Mouse (Mus musculus): Measurements from ENCODE around the gene Mlxipl. TPM values are rescaled to one million over a fixed set of nuclear protein-coding genes. Genes with fewer than 3 reads are reported as not detected.
"Not testable (repeated sequence)": the region's sequence is repeated elsewhere in the genome, so short reads cannot be mapped to it uniquely, and the experiment has no call there.

Gene Mlxipl
- 2.2 and 2.4 TPM in 2 replicates for polyA plus RNA-seq (2015; fragmentation: Nextera tagmentation; extraction: Ambion mirVana)

DNA sequence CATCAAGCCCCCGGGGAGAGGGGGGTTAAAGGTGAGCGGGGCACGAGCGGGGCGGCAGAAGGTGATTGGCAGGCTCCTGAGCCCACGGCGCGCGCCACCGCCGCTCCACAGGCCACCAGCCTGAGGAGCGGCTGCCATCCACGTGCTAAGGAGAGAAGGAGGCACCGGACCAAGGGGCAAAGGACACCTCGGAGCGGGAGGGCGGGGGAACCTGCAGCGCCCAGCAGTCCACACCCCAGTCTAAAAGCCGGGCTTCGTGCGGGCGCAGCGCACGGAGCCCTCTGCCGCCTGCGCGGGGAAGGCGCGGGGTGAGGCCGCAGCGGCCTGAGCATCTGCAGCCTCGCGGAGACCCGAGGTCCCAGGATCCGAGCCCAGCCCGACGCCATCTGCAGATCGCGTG, at the start of gene Mlxipl:
Gene Mlxipl (plus strand): TSS at position 238 of the 400 bp plus-strand sequence.
- no peak within 1 kb of the TSS for H3K9ac ChIP-seq (ENCODE audit: low read length)
- H3K36me3 ChIP-seq (ENCODE audit: control insufficient read depth, insufficient read depth): no peaks in the 10 kb centered on the region
- peak within 1 kb of the TSS; percentile 42; the same call in 1 of the 2 replicates for H3K4me2 ChIP-seq (ENCODE audit: low read depth, low read length)
- peaks cover 45% of the 10 kb centered on the region for H3K27me3 ChIP-seq (ENCODE audit: control insufficient read depth, insufficient read depth, low read length)
- no peaks in the 10 kb centered on the region for H3K4me1 ChIP-seq (ENCODE audit: control insufficient read depth, insufficient read depth, low read length)
- WGBS: 2% methylated on average over 39 of the region's 39 CpGs
- no peak within 1 kb of the TSS; the same call in 1 of the 2 replicates for H3K4me3 ChIP-seq (ENCODE audit: low read length)
- H3K27ac ChIP-seq (ENCODE audit: low read length): no peak within 1 kb of the TSS
- ATAC-seq (replicated peaks; ENCODE audit: extremely low read depth, insufficient read depth, low FRiP score): no peak
- H3K9me3 ChIP-seq (replicated peaks; ENCODE audit: control insufficient read depth, low read length): no peaks in the 10 kb centered on the region

GRCm38 (mm10) chr5:135040059-135040458, 49.6 kb upstream of the Mlxipl start:
- WGBS: 37% methylated on average over 6 of the region's 6 CpGs
- Histone ChIP-seq H3K9ac (ENCODE audit: low read length) (no peak overlapping the region), H3K27ac (ENCODE audit: low read length) (no peak overlapping the region), H3K36me3 (ENCODE audit: control insufficient read depth, insufficient read depth) (peaks cover 10% of the 10 kb centered on the region), H3K4me2 (ENCODE audit: low read depth, low read length) (no peak overlapping the region), H3K9me3 (replicated peaks; ENCODE audit: control insufficient read depth, low read length) (no peaks in the 10 kb centered on the region), H3K4me3 (ENCODE audit: low read length) (no peak overlapping the region), H3K4me1 (ENCODE audit: control insufficient read depth, insufficient read depth, low read length) (no peaks in the 10 kb centered on the region), H3K27me3 (ENCODE audit: control insufficient read depth, insufficient read depth, low read length) (no peaks in the 10 kb centered on the region)
- no peak; the same call in 1 of the 2 replicates for ATAC-seq (replicated peaks; ENCODE audit: extremely low read depth, insufficient read depth, low FRiP score)

GRCm38 (mm10) chr5:135040777-135041176, 48.9 kb upstream of the Mlxipl start:
- Histone ChIP-seq H3K9ac (ENCODE audit: low read length) (no peak overlapping the region), H3K36me3 (ENCODE audit: control insufficient read depth, insufficient read depth) (peaks cover 16% of the 10 kb centered on the region), H3K4me2 (ENCODE audit: low read depth, low read length) (no peak overlapping the region), H3K4me3 (ENCODE audit: low read length) (no peak overlapping the region), H3K27ac (ENCODE audit: low read length) (no peak overlapping the region), H3K9me3 (replicated peaks; ENCODE audit: control insufficient read depth, low read length) (no peaks in the 10 kb centered on the region), H3K27me3 (ENCODE audit: control insufficient read depth, insufficient read depth, low read length) (no peaks in the 10 kb centered on the region), H3K4me1 (ENCODE audit: control insufficient read depth, insufficient read depth, low read length) (no peaks in the 10 kb centered on the region)
- 36% methylated on average over 11 of the region's 11 CpGs for WGBS
- no peak for ATAC-seq (replicated peaks; ENCODE audit: extremely low read depth, insufficient read depth, low FRiP score)

GRCm38 (mm10) chr5:135042105-135042788, 47.4 kb upstream of the Mlxipl start:
- H3K4me1 ChIP-seq (ENCODE audit: control insufficient read depth, insufficient read depth, low read length): no peaks in the 10 kb centered on the region
- H3K27me3 ChIP-seq (ENCODE audit: control insufficient read depth, insufficient read depth, low read length): no peaks in the 10 kb centered on the region
- WGBS: 55% methylated on average over 21 of the region's 21 CpGs
- no peak overlapping the region for H3K27ac ChIP-seq (ENCODE audit: low read length)
- no peak overlapping the region for H3K9ac ChIP-seq (ENCODE audit: low read length)
- ATAC-seq (replicated peaks; ENCODE audit: extremely low read depth, insufficient read depth, low FRiP score): no peak
- peaks cover 16% of the 10 kb centered on the region for H3K36me3 ChIP-seq (ENCODE audit: control insufficient read depth, insufficient read depth)
- H3K4me3 ChIP-seq (ENCODE audit: low read length): no peak overlapping the region
- H3K9me3 ChIP-seq (replicated peaks; ENCODE audit: control insufficient read depth, low read length): no peaks in the 10 kb centered on the region
- H3K4me2 ChIP-seq (ENCODE audit: low read depth, low read length): no peak overlapping the region

DNA sequence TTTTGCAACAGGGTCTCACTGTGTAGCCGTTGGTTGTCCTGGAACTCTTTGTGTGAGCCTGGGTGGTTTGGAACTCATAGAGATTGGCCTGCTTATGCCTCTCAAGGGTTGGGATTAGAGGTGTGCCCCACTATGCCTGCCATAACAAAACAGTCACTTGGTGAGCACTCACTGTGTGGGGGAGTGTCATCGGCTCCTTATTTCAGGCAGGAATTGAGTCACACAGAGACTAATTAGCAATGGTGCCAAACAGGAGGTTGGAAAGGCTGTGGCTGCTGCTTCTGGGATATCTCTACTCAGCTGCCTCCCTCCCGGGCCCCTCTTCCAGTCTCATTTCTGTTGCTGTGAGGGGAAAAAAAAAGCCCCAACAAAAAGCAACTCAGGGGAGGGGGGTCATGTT, 45.1 kb upstream of the Mlxipl start:
- WGBS: 86% methylated on average over 3 of the region's 3 CpGs

DNA sequence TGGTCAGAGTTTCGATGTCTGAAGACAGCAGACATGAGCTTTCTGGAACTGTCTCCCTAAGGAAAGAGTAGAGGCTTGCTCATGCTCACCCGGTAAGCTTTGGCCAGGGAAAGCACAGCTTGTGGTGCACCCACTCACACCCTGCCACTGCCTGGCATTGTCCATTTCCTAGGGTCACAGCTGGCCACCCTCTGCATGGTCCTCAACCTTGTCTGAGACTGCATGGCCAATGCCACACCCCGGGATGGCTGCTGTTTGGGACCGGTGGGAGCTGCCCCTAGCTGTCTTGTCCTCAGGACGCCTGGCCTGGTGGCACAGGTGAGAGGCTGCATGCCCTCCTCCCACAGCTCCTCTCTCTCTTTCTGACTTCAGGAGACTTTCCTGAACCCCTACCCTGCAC, 41.2 kb upstream of the Mlxipl start:
- no peak overlapping the region for H3K4me3 ChIP-seq (ENCODE audit: low read length)
- no peaks in the 10 kb centered on the region for H3K27me3 ChIP-seq (ENCODE audit: control insufficient read depth, insufficient read depth, low read length)
- no peaks in the 10 kb centered on the region for H3K4me1 ChIP-seq (ENCODE audit: control insufficient read depth, insufficient read depth, low read length)
- no peak for ATAC-seq (replicated peaks; ENCODE audit: extremely low read depth, insufficient read depth, low FRiP score)
- no peak overlapping the region for H3K27ac ChIP-seq (ENCODE audit: low read length)
- H3K36me3 ChIP-seq (ENCODE audit: control insufficient read depth, insufficient read depth): peaks cover 18% of the 10 kb centered on the region
- H3K9me3 ChIP-seq (replicated peaks; ENCODE audit: control insufficient read depth, low read length): no peaks in the 10 kb centered on the region
- 92% methylated on average over 5 of the region's 5 CpGs for WGBS
- H3K4me2 ChIP-seq (ENCODE audit: low read depth, low read length): no peak overlapping the region
- H3K9ac ChIP-seq (ENCODE audit: low read length): no peak overlapping the region

More for the DNA sequence above, 45.1 kb upstream of the Mlxipl start:
- ATAC-seq (replicated peaks; ENCODE audit: extremely low read depth, insufficient read depth, low FRiP score): no peak
- Histone ChIP-seq H3K4me2 (ENCODE audit: low read depth, low read length) (no peak overlapping the region), H3K4me3 (ENCODE audit: low read length) (no peak overlapping the region), H3K9ac (ENCODE audit: low read length) (no peak overlapping the region), H3K36me3 (ENCODE audit: control insufficient read depth, insufficient read depth) (peaks cover 17% of the 10 kb centered on the region), H3K9me3 (replicated peaks; ENCODE audit: control insufficient read depth, low read length) (no peaks in the 10 kb centered on the region), H3K4me1 (ENCODE audit: control insufficient read depth, insufficient read depth, low read length) (no peaks in the 10 kb centered on the region), H3K27me3 (ENCODE audit: control insufficient read depth, insufficient read depth, low read length) (no peaks in the 10 kb centered on the region), H3K27ac (ENCODE audit: low read length) (no peak overlapping the region)

DNA sequence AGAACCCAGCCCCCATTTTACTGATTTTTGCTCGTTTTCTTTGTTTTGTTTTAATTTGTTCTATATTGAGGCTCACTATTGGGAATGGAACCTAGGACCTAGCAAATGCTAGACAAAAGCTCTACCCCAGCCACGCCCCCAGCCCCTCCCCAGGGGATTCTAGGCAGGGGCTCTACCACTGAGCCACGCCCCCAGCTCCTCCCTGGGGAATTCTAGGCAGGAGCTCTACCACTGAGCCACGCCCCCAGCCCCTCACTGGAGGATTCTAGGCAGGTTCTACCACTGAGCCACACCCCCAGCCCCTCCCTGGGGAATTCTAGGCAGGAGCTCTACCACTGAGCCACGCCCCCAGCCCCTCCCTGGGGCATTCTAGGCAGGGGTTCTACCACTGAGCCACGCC, 40.4 kb upstream of the Mlxipl start:
- H3K4me2 ChIP-seq (ENCODE audit: low read depth, low read length); H3K4me1 ChIP-seq (ENCODE audit: control insufficient read depth, insufficient read depth, low read length); ATAC-seq (replicated peaks; ENCODE audit: extremely low read depth, insufficient read depth, low FRiP score); H3K9ac ChIP-seq (ENCODE audit: low read length); H3K27me3 ChIP-seq (ENCODE audit: control insufficient read depth, insufficient read depth, low read length); H3K27ac ChIP-seq (ENCODE audit: low read length); H3K4me3 ChIP-seq (ENCODE audit: low read length); H3K9me3 ChIP-seq (replicated peaks; ENCODE audit: control insufficient read depth, low read length): not testable (repeated sequence)
- peaks cover 19% of the 10 kb centered on the region for H3K36me3 ChIP-seq (ENCODE audit: control insufficient read depth, insufficient read depth)
- WGBS: 93% methylated on average over 6 of the region's 6 CpGs

GRCm38 (mm10) chr5:135053356-135053755, 36.3 kb upstream of the Mlxipl start:
- Histone ChIP-seq H3K4me2 (ENCODE audit: low read depth, low read length) (no peak overlapping the region), H3K27me3 (ENCODE audit: control insufficient read depth, insufficient read depth, low read length) (no peaks in the 10 kb centered on the region), H3K9ac (ENCODE audit: low read length) (no peak overlapping the region), H3K4me1 (ENCODE audit: control insufficient read depth, insufficient read depth, low read length) (no peaks in the 10 kb centered on the region), H3K4me3 (ENCODE audit: low read length) (no peak overlapping the region), H3K9me3 (replicated peaks; ENCODE audit: control insufficient read depth, low read length) (no peaks in the 10 kb centered on the region), H3K27ac (ENCODE audit: low read length) (no peak overlapping the region), H3K36me3 (ENCODE audit: control insufficient read depth, insufficient read depth) (peaks cover 22% of the 10 kb centered on the region; the same call in 1 of the 2 replicates)
- WGBS: 68% methylated on average over 12 of the region's 12 CpGs
- no peak for ATAC-seq (replicated peaks; ENCODE audit: extremely low read depth, insufficient read depth, low FRiP score)

DNA sequence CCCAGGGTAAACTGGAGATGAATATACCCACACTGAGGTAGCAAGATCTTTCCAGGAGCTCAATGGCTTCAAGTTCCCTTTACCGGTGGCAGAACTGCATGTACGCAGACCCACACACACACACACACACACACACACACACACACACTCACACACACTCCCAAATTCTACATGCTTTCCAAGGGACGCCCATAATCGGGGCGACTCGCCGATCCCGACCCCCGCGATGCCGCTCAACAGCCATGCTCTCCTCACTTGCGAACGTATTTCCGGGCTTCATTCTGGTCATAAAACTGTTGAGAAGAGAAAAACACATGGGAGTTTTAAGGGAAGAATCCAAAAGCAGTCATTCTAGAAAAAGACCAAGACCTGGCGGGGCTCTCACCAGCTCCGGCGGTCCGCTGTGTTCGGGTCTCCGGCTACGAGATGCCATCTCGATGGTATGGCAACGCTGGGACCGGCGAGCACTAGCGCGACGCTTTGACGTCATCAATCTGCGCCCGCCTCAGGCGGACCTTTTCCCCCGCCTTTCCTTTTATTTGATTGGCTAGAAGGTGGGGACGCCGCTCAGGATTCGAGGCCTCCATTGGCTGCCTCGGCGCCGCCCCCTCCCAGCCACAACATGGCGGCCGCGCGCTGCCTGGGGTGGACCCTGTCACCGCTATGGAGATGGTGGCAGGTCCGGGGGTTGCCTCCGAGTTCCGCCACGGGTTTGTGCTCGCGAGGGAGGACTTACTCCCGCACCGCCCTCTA, 25.9 kb upstream of the Mlxipl start, which contains the start of gene Dnajc30:
Gene Dnajc30 (plus strand): TSS at position 574 of the 753 bp plus-strand sequence.
- Histone ChIP-seq H3K4me3 (ENCODE audit: low read length) (peak within 1 kb of the TSS; percentile 73), H3K27me3 (ENCODE audit: control insufficient read depth, insufficient read depth, low read length) (no peaks in the 10 kb centered on the region), H3K4me2 (ENCODE audit: low read depth, low read length) (peak within 1 kb of the TSS; percentile 95), H3K4me1 (ENCODE audit: control insufficient read depth, insufficient read depth, low read length) (peaks cover 14% of the 10 kb centered on the region), H3K36me3 (ENCODE audit: control insufficient read depth, insufficient read depth) (peaks cover 17% of the 10 kb centered on the region), H3K27ac (ENCODE audit: low read length) (peak within 1 kb of the TSS; percentile 64), H3K9ac (ENCODE audit: low read length) (peak within 1 kb of the TSS; percentile 87), H3K9me3 (replicated peaks; ENCODE audit: control insufficient read depth, low read length) (no peaks in the 10 kb centered on the region)
- peak; percentile 96 for ATAC-seq (replicated peaks; ENCODE audit: extremely low read depth, insufficient read depth, low FRiP score)
- WGBS: under 1% methylated on average over 52 of the region's 52 CpGs
